Mouse (Mus musculus) heart, embryonic 16.5 days (tissue): ENCODE results near the gene Ppp1r14b. TPM values are rescaled to one million over a fixed set of nuclear protein-coding genes. Genes with fewer than 3 reads are reported as not detected.

Experiments used
- ATAC-seq: fragments of 200-750 bp; cut with Nextera tagmentation; replicated peaks from 2 replicates; pipeline ENCODE4 v1.8.0; 2017; ENCODE audit warnings: moderate number of reproducible peaks; ENCODE audit not compliant: insufficient read depth, low FRiP score; ENCODE audit errors: extremely low read depth
- H3K27ac ChIP-seq: fragments of 300-500 bp; sonication (generic); 2 replicates; pipeline ENCODE4 v1.5.1; 2014; ENCODE audit warnings: mild to moderate bottlenecking, low read length, control low read depth, moderate library complexity
- H3K27me3 ChIP-seq: fragments of 300-500 bp; sonication (generic); 2 replicates; pipeline ENCODE4 v1.6.1; 2014; ENCODE audit warnings: low read length, mixed read lengths; ENCODE audit not compliant: control insufficient read depth, insufficient read depth
- H3K36me3 ChIP-seq: fragments of 300-500 bp; sonication (generic); 2 replicates; pipeline ENCODE4 v1.6.1; 2014; ENCODE audit not compliant: control insufficient read depth, insufficient read depth
- H3K4me1 ChIP-seq: fragments of 300-500 bp; sonication (generic); 2 replicates; pipeline ENCODE4 v1.6.1; 2014; ENCODE audit warnings: low read length, mixed read lengths; ENCODE audit not compliant: control insufficient read depth, insufficient read depth
- H3K4me2 ChIP-seq: fragments of 300-500 bp; sonication (generic); 2 replicates; pipeline ENCODE4 v1.6.1; 2014; ENCODE audit warnings: low read depth, mild to moderate bottlenecking, control low read depth, low read length
- H3K4me3 ChIP-seq: fragments of 300-500 bp; sonication (generic); 2 replicates; pipeline ENCODE4 v1.5.1; 2014; ENCODE audit warnings: mild to moderate bottlenecking, control low read depth, low read length
- H3K9ac ChIP-seq: fragments of 300-500 bp; sonication (generic); 2 replicates; pipeline ENCODE4 v1.6.1; 2014; ENCODE audit warnings: low read length, control low read depth
- H3K9me3 ChIP-seq: fragments of 300-500 bp; sonication (generic); replicated peaks from 2 replicates; pipeline ENCODE4 v1.6.1; 2016; ENCODE audit warnings: low read length; ENCODE audit not compliant: control insufficient read depth
- WGBS: fragments of 180-500 bp; shearing (Covaris S2); extraction: QIAGEN DNeasy Blood & Tissue Kit; methylation state at CpG from one replicate; pipeline ENCODE4 v1.1.7; 2014; 5-methylcytosine and 5-hydroxymethylcytosine counted together
- polyA plus RNA-seq: library from polyadenylated mRNA; unstranded; fragments of >200 nt; fragmentation: Nextera tagmentation; extraction: Ambion mirVana; gene quantifications from 2 replicates; pipeline ENCODE4 v1.2.1, GENCODE M21; 2015

The Ppp1r14b gene
- polyA plus RNA-seq, result 68.9 and 104 TPM in 2 replicates

DNA sequence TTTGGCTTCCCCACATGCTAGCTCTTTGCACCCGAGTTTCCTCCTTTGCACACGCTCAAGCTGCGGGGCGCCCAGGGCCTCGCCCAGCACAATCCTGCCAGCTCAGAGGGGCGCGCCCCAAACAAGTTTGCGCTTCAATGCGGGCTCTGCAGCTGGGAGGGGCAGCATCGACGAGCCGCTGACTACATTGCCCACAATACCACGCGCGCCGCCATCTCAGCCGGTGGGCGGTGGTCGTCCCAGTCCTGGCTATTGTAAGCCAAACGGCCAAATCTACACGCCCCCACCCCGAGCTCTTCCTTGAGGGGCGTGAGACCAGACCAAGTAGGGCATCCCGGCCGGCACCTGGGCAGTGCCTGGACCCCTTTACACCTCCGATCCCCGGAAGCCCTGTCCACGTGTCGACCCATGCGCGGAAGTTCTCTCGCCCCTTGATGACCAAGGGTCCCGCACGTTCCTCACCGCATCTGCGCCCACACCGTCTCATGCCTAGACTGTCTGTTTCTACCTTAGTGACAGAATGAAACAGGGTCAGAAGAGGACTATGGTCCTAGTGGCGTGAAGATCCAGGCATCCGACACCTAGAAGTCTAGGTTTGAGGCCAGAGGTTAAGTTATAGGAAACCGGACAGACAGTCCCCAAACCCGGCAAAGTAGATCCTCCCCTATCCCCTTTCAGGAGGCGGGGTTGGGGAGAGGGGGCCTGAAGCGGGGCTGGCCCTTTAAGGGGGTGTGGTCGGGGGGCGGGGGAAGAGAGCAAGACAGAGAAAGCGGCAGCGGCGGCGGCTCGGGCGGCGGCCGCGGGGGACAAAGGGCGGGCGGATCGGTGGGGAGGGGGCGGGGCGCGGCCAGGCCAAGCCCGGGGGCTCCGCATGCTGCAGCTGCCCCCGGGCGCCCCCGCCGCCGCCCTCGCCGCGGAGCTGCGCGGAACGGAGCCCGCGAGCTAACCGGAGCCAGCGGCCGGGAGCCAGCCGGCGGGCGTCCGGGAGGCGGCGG, at the start of gene Ppp1r14b:
Gene Ppp1r14b, plus strand, starts transcription at position 758 of the 995 bp plus-strand sequence.
- Histone ChIP-seq H3K9me3 (no peaks in the 10 kb centered on the region), H3K9ac (peak within 1 kb of the TSS; percentile 81), H3K27ac (peak within 1 kb of the TSS; percentile 89), H3K4me3 (peak within 1 kb of the TSS; percentile 71), H3K27me3 (no peaks in the 10 kb centered on the region), H3K4me1 (peaks cover 48% of the 10 kb centered on the region), H3K36me3 (peaks cover 16% of the 10 kb centered on the region), H3K4me2 (peak within 1 kb of the TSS; percentile 91)
- under 1% methylated on average over 70 of the region's 84 CpGs for WGBS
- peak; percentile 61 for ATAC-seq

DNA sequence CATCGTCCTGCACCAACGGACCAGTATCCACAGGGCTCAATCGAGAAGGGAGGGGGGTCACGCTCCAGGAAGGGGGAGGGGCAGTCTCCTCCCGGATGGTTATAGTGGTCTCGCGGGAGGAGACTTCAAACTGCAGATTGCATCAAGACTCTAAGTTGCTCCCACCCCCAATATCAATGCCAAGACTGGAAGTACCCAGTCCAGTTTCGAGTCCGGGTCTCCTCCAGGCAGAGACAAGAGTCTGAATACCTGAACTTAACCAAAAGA, 49.5 kb upstream of the Ppp1r14b start, which contains the start of gene Catsperz:
Gene Catsperz, minus strand, starts transcription at position 74 of the 267 bp plus-strand sequence.
- no peak for ATAC-seq
- no peaks in the 10 kb centered on the region for H3K36me3 ChIP-seq
- H3K4me2 ChIP-seq, result peak within 1 kb of the TSS; percentile 39
- WGBS, result 5% methylated on average over 9 of the region's 9 CpGs
- H3K9ac ChIP-seq, result peak within 1 kb of the TSS; percentile 47
- H3K4me3 ChIP-seq, result peak within 1 kb of the TSS; percentile 23
- no peak within 1 kb of the TSS for H3K27ac ChIP-seq
- peaks cover 20% of the 10 kb centered on the region for H3K4me1 ChIP-seq
- no peaks in the 10 kb centered on the region for H3K9me3 ChIP-seq
- H3K27me3 ChIP-seq, result peaks cover 38% of the 10 kb centered on the region

DNA sequence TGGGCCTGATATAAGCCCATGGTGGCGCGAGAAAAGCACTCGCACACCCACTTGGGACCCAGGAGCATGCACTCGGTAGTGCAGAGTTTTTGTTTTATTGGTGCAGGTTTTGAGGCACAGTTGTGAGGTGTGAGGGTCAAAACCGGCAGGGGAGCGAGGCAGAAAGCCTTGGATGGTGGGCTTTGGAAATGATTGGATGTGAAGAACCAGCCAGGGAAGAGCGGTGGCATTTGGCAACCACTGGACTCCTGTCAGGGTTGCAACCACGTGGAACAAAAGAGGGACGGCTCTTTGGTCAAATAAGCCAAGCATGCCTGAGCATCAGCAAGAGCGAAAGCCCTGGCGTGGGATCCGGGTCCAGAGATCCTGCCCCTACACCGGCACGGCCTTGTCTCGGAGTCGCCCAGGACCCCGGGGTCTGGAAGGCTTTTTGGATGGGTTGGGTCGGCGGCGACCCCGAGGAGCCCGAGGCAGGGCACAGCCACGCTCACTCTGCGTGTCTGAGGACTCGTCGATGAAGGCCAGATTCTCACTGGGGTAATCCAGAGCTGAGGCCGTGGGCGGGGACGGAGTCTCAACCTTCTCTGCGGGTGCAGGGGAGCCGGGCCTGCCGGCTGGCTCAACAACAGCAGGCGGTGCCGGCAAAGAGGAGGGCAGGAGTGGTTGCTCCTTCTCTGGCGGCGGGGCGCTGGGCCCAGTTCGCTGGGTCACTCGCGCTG, 49.0 kb upstream of the Ppp1r14b start:
- WGBS, result 19% methylated on average over 40 of the region's 40 CpGs
- H3K9me3 ChIP-seq, result no peaks in the 10 kb centered on the region
- no peak overlapping the region for H3K9ac ChIP-seq
- peaks cover 15% of the 10 kb centered on the region for H3K4me1 ChIP-seq
- ATAC-seq, result no peak
- peak overlapping the region; percentile 39; the same call in 1 of the 2 replicates for H3K4me2 ChIP-seq
- no peaks in the 10 kb centered on the region for H3K36me3 ChIP-seq
- H3K27me3 ChIP-seq, result peaks cover 38% of the 10 kb centered on the region
- H3K27ac ChIP-seq, result no peak overlapping the region
- peak overlapping the region; percentile 5; the same call in 1 of the 2 replicates for H3K4me3 ChIP-seq

DNA sequence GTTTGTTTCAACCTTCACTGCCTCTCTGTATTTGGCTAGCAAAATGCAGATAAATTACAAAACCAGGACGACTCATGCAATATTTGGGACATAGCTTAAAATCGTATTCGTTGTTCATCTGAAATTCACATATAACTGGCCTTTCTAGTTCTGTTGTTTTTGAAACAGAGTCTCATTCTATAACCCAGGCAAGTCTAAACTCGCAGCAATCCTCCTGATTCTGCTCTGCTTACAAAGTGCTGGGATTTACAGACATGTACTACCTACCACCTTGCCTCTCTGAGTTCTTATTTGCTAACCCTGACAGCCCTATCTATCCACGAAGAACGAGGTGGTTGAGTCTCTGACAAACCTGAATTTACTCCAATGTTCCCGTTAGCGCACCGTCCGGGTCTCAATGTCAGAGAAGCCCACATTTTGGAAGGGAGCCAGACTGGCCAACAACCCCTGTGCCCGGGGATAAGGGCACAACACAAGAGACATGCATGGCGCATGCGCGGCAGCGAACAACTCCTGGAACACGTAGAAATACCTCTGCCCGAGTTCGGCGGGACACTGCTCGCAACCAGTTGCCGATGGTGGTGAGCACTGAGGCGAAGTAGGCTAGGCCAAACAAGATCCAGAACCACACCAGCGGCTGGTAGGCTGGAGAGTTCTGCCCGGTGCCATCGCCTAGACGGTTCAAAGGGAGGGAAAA, 48.1 kb upstream of the Ppp1r14b start:
- Histone ChIP-seq H3K9me3 (no peaks in the 10 kb centered on the region), H3K27me3 (peaks cover 45% of the 10 kb centered on the region), H3K4me3 (peak overlapping the region; percentile 25), H3K36me3 (no peaks in the 10 kb centered on the region), H3K27ac (no peak overlapping the region), H3K4me1 (peaks cover 14% of the 10 kb centered on the region), H3K9ac (peak overlapping the region; percentile 21), H3K4me2 (peak overlapping the region; percentile 52)
- no peak for ATAC-seq
- 18% methylated on average over 26 of the region's 26 CpGs for WGBS

DNA sequence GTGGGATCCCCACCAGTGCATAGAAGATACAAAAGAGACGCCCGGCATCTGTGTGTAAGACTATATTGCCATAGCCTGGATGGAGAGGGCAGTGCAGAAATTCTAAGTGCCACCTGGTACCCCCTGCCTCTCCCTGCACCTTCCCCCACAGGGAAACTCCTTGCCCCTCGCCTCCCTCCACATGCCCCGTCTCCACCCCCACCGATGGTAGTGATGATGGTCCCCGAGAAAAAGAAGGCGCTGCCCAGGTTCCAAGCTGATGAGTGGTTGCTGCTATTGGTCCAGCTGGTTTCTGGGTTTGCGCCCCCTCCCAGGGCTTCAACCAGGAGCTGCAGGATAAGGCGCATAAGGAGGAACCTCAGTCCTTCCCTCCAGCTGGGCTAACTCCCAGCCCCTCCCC, 46.7 kb upstream of the Ppp1r14b start:
- Histone ChIP-seq H3K4me3 (no peak overlapping the region), H3K4me2 (no peak overlapping the region), H3K9ac (no peak overlapping the region), H3K4me1 (peaks cover 6% of the 10 kb centered on the region; the same call in 1 of the 2 replicates), H3K36me3 (no peaks in the 10 kb centered on the region), H3K27me3 (peaks cover 59% of the 10 kb centered on the region), H3K27ac (no peak overlapping the region), H3K9me3 (no peaks in the 10 kb centered on the region)
- no peak for ATAC-seq
- WGBS, result 22% methylated on average over 9 of the region's 9 CpGs

DNA sequence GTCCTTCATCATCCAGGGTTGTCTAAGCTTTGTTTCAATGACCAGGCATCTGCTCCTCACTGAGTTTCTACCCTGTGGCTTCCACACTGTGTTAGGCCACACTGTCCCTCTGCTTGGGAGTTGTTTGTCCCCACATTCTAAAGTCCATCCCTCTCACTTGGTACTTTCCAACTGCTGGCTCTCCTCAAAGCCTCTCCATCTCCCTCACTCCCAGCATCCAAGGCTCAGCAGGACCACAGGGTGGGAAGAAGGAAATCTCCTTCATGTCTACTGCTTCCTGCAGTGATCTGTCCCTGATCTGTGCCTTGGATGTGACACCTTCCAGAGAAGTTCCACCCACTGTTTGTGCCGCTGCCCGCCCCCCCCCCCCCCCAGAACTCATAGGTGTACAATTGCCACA, 43.8 kb upstream of the Ppp1r14b start:
- H3K4me1 ChIP-seq, result peaks cover 10% of the 10 kb centered on the region
- no peak overlapping the region for H3K4me3 ChIP-seq
- no peak overlapping the region for H3K4me2 ChIP-seq
- no peaks in the 10 kb centered on the region for H3K36me3 ChIP-seq
- no peak for ATAC-seq
- no peak overlapping the region for H3K27ac ChIP-seq
- no peaks in the 10 kb centered on the region for H3K9me3 ChIP-seq
- H3K27me3 ChIP-seq, result peaks cover 68% of the 10 kb centered on the region
- 5% methylated on average over 2 of the region's 2 CpGs for WGBS
- no peak overlapping the region for H3K9ac ChIP-seq

DNA sequence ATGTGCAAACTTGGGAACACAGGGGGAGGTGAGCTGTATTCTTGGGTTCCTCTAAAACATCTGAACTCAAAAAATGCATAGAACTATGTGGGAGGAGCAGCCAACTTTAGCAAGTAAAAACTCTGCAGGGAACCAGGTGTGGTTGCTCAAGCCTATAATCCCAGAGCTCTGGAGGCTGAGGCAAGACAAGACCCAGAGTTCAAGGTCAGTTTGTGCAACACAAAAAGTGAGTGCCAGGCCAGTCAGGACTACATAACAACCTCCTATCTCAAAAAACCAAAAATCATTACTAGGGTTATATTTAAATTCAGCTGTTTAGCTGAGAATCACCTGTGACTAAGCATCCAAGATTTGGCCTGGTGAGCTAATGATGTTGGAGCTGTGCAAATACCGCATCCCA, 42.8 kb upstream of the Ppp1r14b start:
- H3K9me3 ChIP-seq, result no peaks in the 10 kb centered on the region
- H3K27me3 ChIP-seq, result peaks cover 63% of the 10 kb centered on the region
- no peaks in the 10 kb centered on the region for H3K36me3 ChIP-seq
- no peak overlapping the region for H3K9ac ChIP-seq
- 43% methylated on average over 1 of the region's 1 CpGs for WGBS
- peaks cover 10% of the 10 kb centered on the region for H3K4me1 ChIP-seq
- ATAC-seq, result no peak
- no peak overlapping the region for H3K4me2 ChIP-seq
- H3K4me3 ChIP-seq, result no peak overlapping the region
- H3K27ac ChIP-seq, result no peak overlapping the region

DNA sequence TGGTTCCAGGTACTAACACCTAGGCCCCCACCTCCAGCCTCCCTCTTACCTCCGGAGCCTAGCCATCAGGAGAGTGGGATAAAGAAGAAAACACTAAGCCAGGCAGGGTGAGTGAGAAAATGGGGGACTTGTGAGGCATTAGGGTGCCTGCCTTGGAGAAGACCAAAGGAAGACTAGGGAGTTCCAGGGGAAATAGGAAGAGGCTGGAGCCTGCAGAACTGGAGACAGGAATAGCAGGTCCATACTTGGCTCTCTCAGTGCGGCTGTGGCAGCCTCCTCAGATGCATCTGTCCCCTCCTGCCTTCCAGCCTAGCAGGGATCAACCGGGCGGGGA, 41.7 kb upstream of the Ppp1r14b start:
- Histone ChIP-seq H3K4me3 (peak overlapping the region; percentile 48; the same call in 1 of the 2 replicates), H3K27me3 (peaks cover 53% of the 10 kb centered on the region), H3K27ac (no peak overlapping the region), H3K4me2 (peak overlapping the region; percentile 80), H3K9me3 (no peaks in the 10 kb centered on the region), H3K36me3 (no peaks in the 10 kb centered on the region), H3K4me1 (peaks cover 10% of the 10 kb centered on the region), H3K9ac (no peak overlapping the region; the same call in 1 of the 2 replicates)
- WGBS, result 29% methylated on average over 4 of the region's 4 CpGs
- no peak for ATAC-seq
